Mouse (Mus musculus): Measurements from ENCODE around the gene Ccdc137.

DNA sequence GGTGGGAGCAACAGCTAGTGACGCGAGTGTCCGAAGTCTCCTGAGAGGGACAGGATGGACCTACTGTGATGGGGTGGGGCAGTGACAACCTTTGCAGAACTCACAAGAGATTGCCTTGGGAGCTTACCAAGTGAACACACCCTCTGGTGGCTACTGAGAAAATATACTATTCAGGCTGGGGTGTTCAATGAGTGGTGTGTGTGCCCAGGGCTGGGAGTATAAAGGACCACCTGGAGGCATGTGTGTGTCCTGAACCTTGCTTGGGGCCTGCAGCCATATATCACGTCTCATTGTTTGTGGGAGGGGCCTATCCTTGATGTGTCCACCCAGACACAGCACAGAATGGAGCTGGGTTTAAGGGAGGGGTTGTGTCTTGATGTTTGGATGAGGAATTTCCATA is 30.6 kb downstream of the Ccdc137 start:
- TF ChIP-seq CTCF (IDR thresholded peaks at IDR 0.05; ENCODE audit: control insufficient read depth, insufficient read depth, insufficient read length), result no peak
- no peak for TF ChIP-seq CEBPB (IDR thresholded peaks at IDR 0.05; ENCODE audit: low read depth)
- no peak for TF ChIP-seq MAX (IDR thresholded peaks at IDR 0.05)
- TF ChIP-seq MYOG (IDR thresholded peaks at IDR 0.05; ENCODE audit: control insufficient read depth, extremely low read depth, insufficient read length), result no peak
- no peak for TF ChIP-seq MYOD1 (IDR thresholded peaks at IDR 0.05; ENCODE audit: control insufficient read depth, insufficient read length, low read depth)
- no peak for TF ChIP-seq USF1 (IDR thresholded peaks at IDR 0.05; ENCODE audit: low read depth)

All from C2C12 (cell line).